Mouse (Mus musculus) kidney, embryonic 15.5 days (tissue): ENCODE measurements around the gene Cd5l. TPM values are rescaled to one million over a fixed set of nuclear protein-coding genes. Genes with fewer than 3 reads are reported as not detected.
"Not testable (repeated sequence)": the region's sequence is repeated elsewhere in the genome, so short reads cannot be mapped to it uniquely, and the experiment has no call there.

ENCODE experiments used
- ATAC-seq: fragments of 200-750 bp; cut with Nextera tagmentation; replicated peaks from 2 replicates; pipeline ENCODE4 v1.8.0; 2017; ENCODE audit warnings: moderate TSS enrichment; ENCODE audit not compliant: low FRiP score
- H3K27ac ChIP-seq: fragments of 300-500 bp; sonication (generic); 2 replicates; pipeline ENCODE4 v1.5.1; 2015; ENCODE audit warnings: mild to moderate bottlenecking, inconsistent platforms
- H3K27me3 ChIP-seq: fragments of 300-500 bp; sonication (generic); 2 replicates; pipeline ENCODE4 v1.6.1; 2015; ENCODE audit warnings: inconsistent platforms
- H3K36me3 ChIP-seq: fragments of 300-500 bp; sonication (generic); 2 replicates; pipeline ENCODE4 v1.6.1; 2015; ENCODE audit warnings: inconsistent platforms
- H3K4me1 ChIP-seq: fragments of 300-500 bp; sonication (generic); 2 replicates; pipeline ENCODE4 v1.6.1; 2015; ENCODE audit warnings: inconsistent platforms
- H3K4me2 ChIP-seq: fragments of 300-500 bp; sonication (generic); 2 replicates; pipeline ENCODE4 v1.6.1; 2015; ENCODE audit warnings: moderate library complexity, mild to moderate bottlenecking, inconsistent platforms
- H3K4me3 ChIP-seq: fragments of 300-500 bp; sonication (generic); replicated peaks from 2 replicates; pipeline ENCODE4 v1.5.1; 2015; ENCODE audit warnings: mild to moderate bottlenecking, inconsistent platforms
- H3K9ac ChIP-seq: fragments of 300-500 bp; sonication (generic); 2 replicates; pipeline ENCODE4 v1.6.1; 2015; ENCODE audit warnings: mild to moderate bottlenecking, inconsistent platforms
- H3K9me3 ChIP-seq: fragments of 300-500 bp; sonication (generic); replicated peaks from 2 replicates; pipeline ENCODE4 v1.6.1; 2016; ENCODE audit warnings: inconsistent platforms
- WGBS: fragments of 180-500 bp; shearing (Covaris S2); methylation state at CpG from one replicate; pipeline ENCODE4 v1.1.7; 2015; ENCODE audit warnings: mixed read lengths; 5-methylcytosine and 5-hydroxymethylcytosine counted together
- polyA plus RNA-seq: library from polyadenylated mRNA; unstranded; fragments of >200 nt; fragmentation: Nextera tagmentation; extraction: Ambion mirVana; gene quantifications from 2 replicates; pipeline ENCODE4 v1.2.1, GENCODE M21; 2015

Cd5l gene
- polyA plus RNA-seq, 1 experiment from 2014 or later, result 0.68 TPM

GRCm38 (mm10) chr3:87377719-87378118 lies 20.0 kb downstream of the Cd5l start:
- H3K4me3 ChIP-seq, result no peak overlapping the region
- WGBS, result 63% methylated on average over 6 of the region's 6 CpGs
- H3K9me3 ChIP-seq, result no peaks in the 10 kb centered on the region
- H3K4me1 ChIP-seq, result 0 out of 2 replicates have a peak, but pooled peaks cover 5% of the 10 kb centered on the region
- H3K4me2 ChIP-seq, result no peak overlapping the region
- no peak overlapping the region for H3K9ac ChIP-seq
- H3K27me3 ChIP-seq, result no peaks in the 10 kb centered on the region
- no peak for ATAC-seq
- no peak overlapping the region for H3K27ac ChIP-seq
- H3K36me3 ChIP-seq, result no peaks in the 10 kb centered on the region

GRCm38 (mm10) chr3:87379641-87380315 lies 22.1 kb downstream of the Cd5l start:
- ATAC-seq, H3K9me3 ChIP-seq, H3K4me1 ChIP-seq, H3K36me3 ChIP-seq, H3K27me3 ChIP-seq, H3K4me3 ChIP-seq, H3K4me2 ChIP-seq, H3K27ac ChIP-seq, H3K9ac ChIP-seq: not testable (repeated sequence)
- 91% methylated on average over 2 of the region's 2 CpGs for WGBS

DNA sequence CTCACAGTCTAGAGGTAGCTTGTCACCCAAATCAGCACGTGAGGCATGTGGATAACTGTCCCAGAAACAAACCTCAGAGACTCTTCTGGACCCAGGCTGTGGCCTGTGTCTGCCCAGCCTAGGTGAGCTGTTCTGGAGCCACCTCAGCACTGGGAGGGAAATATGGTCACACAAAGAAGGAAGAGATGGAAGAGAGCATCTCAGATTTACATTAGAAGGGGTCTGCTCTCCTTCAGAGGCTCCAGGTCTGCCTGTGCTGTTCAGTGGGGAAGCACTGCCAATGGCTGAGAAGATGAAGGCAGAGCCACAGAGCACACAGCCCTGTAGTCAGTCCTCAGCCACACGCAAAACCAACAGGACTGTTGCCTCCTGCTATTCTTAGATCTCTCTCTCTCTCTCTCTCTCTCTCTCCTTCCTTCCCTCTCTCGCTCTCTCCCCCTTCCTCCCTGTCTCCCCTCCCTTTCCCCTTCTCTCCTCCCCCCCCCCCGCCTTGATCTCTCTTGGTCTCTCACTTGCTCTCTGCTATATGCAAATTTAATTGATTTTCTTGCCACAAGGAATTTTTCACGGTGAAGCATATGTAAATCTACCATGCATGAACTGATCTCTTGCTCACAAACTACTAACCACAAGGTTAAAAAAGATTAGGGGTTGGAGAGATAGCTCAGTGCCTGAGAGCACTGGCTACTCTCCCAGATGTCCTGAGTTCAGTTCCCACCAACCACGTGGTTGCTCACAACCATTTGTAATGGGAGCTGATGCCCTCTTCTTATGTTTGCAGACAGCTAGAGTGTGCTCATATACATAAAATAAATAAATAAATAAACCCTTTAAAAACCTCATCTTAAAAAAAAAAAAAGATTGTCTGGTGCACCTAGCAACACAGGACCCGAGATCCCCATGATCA lies 24.4 kb downstream of the Cd5l start:
- Histone ChIP-seq H3K27me3 (no peaks in the 10 kb centered on the region), H3K4me2 (no peak overlapping the region), H3K36me3 (no peaks in the 10 kb centered on the region), H3K4me3 (no peak overlapping the region), H3K9me3 (no peaks in the 10 kb centered on the region), H3K9ac (no peak overlapping the region), H3K4me1 (0 out of 2 replicates have a peak, but pooled peaks cover 5% of the 10 kb centered on the region), H3K27ac (no peak overlapping the region)
- 65% methylated on average over 7 of the region's 7 CpGs for WGBS
- ATAC-seq, result no peak

DNA sequence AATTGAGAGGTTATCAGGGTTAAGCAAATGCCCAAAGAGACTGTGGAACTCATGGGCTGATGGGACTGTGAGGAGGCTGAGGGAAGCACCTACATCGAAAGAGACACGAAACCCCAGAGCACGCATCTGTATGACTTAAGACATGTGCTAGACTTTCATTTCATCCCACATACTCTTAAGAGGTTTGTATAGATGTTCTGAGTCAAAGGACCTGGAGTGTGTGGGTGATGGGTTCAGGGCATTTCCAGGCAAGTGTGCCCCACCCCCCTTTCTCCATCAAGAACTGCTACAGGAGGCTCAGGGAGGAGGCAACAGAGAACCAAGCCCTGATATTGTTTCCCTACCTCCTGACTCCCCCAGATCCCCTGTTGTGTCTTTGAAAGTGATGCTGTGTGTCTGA lies 25.6 kb downstream of the Cd5l start:
- H3K9ac ChIP-seq, result no peak overlapping the region
- no peaks in the 10 kb centered on the region for H3K27me3 ChIP-seq
- H3K27ac ChIP-seq, result no peak overlapping the region
- no peak overlapping the region for H3K4me3 ChIP-seq
- 94% methylated on average over 3 of the region's 3 CpGs for WGBS
- no peaks in the 10 kb centered on the region for H3K4me1 ChIP-seq
- H3K36me3 ChIP-seq, result no peaks in the 10 kb centered on the region
- no peak overlapping the region for H3K4me2 ChIP-seq
- no peak for ATAC-seq
- H3K9me3 ChIP-seq, result no peaks in the 10 kb centered on the region

DNA sequence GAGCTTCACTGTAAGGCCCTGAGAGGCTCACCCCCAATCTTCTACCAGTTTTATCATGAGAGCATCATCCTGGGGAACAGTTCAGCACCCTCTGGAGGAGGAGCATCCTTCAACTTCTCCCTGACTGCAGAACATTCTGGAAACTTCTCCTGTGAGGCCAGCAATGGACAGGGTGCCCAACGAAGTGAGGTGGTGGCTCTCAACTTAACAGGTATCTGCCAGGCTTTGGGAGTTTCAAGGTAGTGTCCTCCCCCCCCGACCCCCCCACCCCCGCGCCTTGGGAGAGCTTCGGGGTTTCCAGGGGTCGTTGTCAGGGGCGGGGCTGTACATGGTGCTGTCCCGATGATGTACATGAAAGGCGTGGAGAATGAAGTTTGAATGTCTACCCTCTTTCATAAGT lies 27.4 kb downstream of the Cd5l start:
- H3K4me3 ChIP-seq, result no peak overlapping the region
- no peak for ATAC-seq
- WGBS, result 87% methylated on average over 9 of the region's 9 CpGs
- H3K9me3 ChIP-seq, result no peaks in the 10 kb centered on the region
- H3K9ac ChIP-seq, result no peak overlapping the region
- no peaks in the 10 kb centered on the region for H3K4me1 ChIP-seq
- H3K4me2 ChIP-seq, result no peak overlapping the region
- no peaks in the 10 kb centered on the region for H3K36me3 ChIP-seq
- H3K27me3 ChIP-seq, result no peaks in the 10 kb centered on the region
- H3K27ac ChIP-seq, result no peak overlapping the region

DNA sequence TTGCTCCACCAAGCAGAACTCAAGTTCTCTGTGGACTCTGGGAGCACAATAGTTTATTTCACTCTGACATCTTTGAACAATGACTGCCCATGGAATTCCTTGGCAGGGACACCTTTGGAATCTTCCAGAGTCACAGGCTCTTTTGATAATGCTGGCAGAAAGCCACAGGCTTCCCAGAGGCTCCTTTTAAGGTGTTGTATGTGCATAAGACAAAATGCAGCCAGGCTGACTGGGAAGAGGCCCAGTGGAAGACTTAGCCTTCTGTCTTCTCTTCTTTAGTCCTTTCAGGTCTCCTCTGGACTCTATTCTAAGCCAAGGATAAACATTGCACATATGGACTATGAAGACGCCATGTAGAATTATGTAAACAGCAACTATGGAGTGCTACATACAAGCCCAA lies 33.3 kb downstream of the Cd5l start:
- H3K4me1 ChIP-seq, result no peaks in the 10 kb centered on the region
- H3K4me3 ChIP-seq, result no peak overlapping the region
- no peak for ATAC-seq
- H3K9me3 ChIP-seq, result no peaks in the 10 kb centered on the region
- no peak overlapping the region for H3K27ac ChIP-seq
- no peak overlapping the region for H3K4me2 ChIP-seq
- H3K27me3 ChIP-seq, result no peaks in the 10 kb centered on the region
- H3K36me3 ChIP-seq, result no peaks in the 10 kb centered on the region
- no peak overlapping the region for H3K9ac ChIP-seq
- WGBS, result 92% methylated on average over 1 of the region's 1 CpGs

DNA sequence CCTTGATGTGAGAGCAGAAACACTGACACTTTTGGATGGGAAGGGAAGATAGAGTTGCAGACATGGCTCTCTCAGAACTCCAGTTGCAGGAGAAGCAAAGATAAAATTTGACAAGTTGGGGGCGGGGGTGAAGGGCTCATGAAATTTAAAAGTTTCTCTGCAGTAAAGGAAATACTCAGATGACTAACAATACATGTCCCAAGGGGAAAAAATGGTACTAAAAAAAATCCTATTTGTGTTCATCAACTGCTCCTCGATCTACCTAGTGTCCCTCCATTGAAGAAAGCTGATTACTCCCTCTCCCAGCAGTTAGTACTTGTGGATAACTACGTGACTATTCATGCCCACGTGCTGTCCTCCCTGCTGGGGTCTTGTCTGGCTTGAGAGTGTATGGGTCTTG lies 41.1 kb downstream of the Cd5l start:
- no peak overlapping the region for H3K9ac ChIP-seq
- H3K4me3 ChIP-seq, result no peak overlapping the region
- H3K9me3 ChIP-seq, result no peaks in the 10 kb centered on the region
- no peak overlapping the region for H3K27ac ChIP-seq
- no peaks in the 10 kb centered on the region for H3K27me3 ChIP-seq
- no peak for ATAC-seq
- H3K4me2 ChIP-seq, result no peak overlapping the region
- H3K36me3 ChIP-seq, result no peaks in the 10 kb centered on the region
- WGBS, result 66% methylated on average over 4 of the region's 4 CpGs
- H3K4me1 ChIP-seq, result no peaks in the 10 kb centered on the region

DNA sequence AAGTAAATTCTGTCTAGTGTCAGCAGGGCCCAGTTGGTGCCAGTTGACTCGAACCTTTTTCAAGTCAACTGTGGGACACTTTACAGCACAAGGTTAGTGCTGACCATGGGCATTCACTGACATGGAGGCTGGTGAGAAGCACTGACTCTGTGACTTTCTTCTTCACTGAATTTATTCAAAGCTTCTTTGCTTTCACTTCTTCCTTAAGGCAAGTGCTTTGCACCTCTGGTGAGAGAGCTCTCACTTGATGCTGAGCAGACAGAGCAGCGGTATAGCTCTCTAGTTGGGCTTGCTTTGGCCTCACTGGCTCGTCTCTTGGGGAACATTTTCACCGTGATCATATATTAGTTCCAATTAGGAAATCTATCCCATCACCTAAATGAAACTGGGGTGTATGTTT lies 42.2 kb downstream of the Cd5l start:
- H3K9ac ChIP-seq, result no peak overlapping the region
- no peak for ATAC-seq
- no peaks in the 10 kb centered on the region for H3K36me3 ChIP-seq
- no peak overlapping the region for H3K4me3 ChIP-seq
- no peaks in the 10 kb centered on the region for H3K27me3 ChIP-seq
- 88% methylated on average over 4 of the region's 4 CpGs for WGBS
- no peak overlapping the region for H3K4me2 ChIP-seq
- no peaks in the 10 kb centered on the region for H3K9me3 ChIP-seq
- H3K4me1 ChIP-seq, result no peaks in the 10 kb centered on the region
- H3K27ac ChIP-seq, result no peak overlapping the region

DNA sequence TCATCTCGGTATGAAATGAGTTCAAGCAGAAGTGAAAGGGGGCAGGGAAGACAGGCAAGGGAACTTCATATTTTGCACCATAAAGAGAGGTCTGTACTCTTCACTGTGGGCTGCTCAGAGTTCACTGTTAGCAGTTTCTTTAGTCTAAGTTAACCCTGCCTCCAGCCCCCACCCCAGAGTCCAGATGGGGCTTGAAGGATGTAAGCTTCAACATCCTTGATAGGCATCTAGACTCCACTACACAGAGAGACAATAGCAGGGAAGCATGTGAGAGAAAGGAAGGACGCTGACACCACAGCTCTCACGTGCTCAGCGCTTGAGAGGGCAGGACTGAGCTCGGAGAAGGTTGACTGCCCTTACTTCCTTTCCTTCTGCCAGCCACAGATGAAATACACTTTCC lies 43.6 kb downstream of the Cd5l start:
- no peak overlapping the region for H3K4me3 ChIP-seq
- H3K4me1 ChIP-seq, result no peaks in the 10 kb centered on the region
- H3K36me3 ChIP-seq, result no peaks in the 10 kb centered on the region
- no peak overlapping the region for H3K4me2 ChIP-seq
- H3K27me3 ChIP-seq, result no peaks in the 10 kb centered on the region
- WGBS, result 46% methylated on average over 5 of the region's 5 CpGs
- ATAC-seq, result peak; percentile 40; the same call in 1 of the 2 replicates
- H3K27ac ChIP-seq, result no peak overlapping the region
- no peaks in the 10 kb centered on the region for H3K9me3 ChIP-seq
- no peak overlapping the region for H3K9ac ChIP-seq

- no peaks in the 10 kb centered on the region for H3K9me3 ChIP-seq
- no peaks in the 10 kb centered on the region for H3K27me3 ChIP-seq
- no peak overlapping the region for H3K4me3 ChIP-seq
- H3K27ac ChIP-seq, result no peak overlapping the region
- H3K4me2 ChIP-seq, result no peak overlapping the region
- H3K9ac ChIP-seq, result no peak overlapping the region
- ATAC-seq, result no peak
- peaks cover 4% of the 10 kb centered on the region; the same call in 1 of the 2 replicates for H3K4me1 ChIP-seq
- no peaks in the 10 kb centered on the region for H3K36me3 ChIP-seq
- 28% methylated on average over 4 of the region's 4 CpGs for WGBS
Observed at GRCm38 (mm10) chr3:87408171-87408570, 50.5 kb downstream of the Cd5l start.

DNA sequence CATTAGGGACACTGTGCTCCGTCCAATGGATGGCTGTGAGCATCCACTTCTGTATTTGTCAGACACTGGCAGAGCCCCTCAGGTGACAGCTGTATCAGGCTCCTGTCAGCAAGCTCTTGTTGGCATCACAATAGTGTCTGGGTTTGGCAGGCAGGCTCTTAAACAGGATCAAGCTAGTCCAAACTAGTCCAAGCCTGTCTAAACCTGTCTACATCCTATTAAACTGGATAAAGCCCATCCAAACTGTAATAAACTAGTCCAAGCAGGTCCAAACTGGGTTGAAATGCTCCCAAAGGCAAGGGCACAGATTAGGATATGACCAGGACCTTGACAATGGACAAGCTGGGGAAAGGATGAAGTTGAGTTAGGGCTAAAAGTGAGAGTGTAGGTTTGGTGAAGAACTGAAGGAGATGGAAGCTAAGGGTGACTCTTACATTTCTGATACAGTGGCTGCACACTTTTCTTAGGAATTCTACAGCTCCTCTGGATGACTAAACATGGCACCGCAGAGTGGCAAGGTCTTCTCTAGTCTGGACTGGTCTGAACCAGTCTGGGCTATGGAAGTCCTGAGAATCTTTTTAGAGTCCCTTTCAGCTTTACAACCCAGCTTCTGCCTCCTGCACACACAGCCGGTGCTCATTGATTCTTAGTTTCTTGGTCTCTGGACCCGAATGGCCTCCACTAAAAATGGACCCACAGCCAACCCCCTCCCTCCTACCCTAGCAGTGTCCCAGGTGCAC lies 51.7 kb downstream of the Cd5l start:
- ATAC-seq, result no peak
- H3K9ac ChIP-seq, result no peak overlapping the region
- WGBS, result 76% methylated on average over 4 of the region's 4 CpGs

DNA sequence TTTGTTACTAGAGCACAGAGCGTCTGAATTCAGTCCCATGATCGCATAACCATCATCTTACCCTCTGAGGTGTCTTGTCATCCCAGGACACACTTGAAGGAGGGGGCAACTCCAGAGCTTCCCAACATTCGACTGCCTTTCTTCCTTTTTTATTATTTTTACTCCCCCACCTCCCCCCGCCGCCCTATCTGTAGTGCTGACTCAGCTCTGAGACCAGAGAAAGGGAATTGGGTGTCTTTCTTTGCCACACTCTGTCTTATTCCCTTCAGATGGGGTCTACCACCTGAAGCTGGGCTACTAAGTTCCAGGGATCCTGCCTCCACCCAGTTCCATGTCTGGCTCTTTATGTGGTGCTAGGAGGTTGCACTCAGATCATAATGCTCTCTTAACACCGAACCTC lies 52.9 kb downstream of the Cd5l start:
- no peak for ATAC-seq
- no peak overlapping the region for H3K4me2 ChIP-seq
- no peak overlapping the region for H3K9ac ChIP-seq
- 73% methylated on average over 6 of the region's 6 CpGs for WGBS
- no peaks in the 10 kb centered on the region for H3K27me3 ChIP-seq
- H3K4me3 ChIP-seq, result no peak overlapping the region
- no peaks in the 10 kb centered on the region for H3K9me3 ChIP-seq
- no peak overlapping the region for H3K27ac ChIP-seq
- no peaks in the 10 kb centered on the region for H3K36me3 ChIP-seq
- peaks cover 4% of the 10 kb centered on the region; the same call in 1 of the 2 replicates for H3K4me1 ChIP-seq

More for the DNA sequence above, 51.7 kb downstream of the Cd5l start:
- Histone ChIP-seq H3K4me1 (peaks cover 4% of the 10 kb centered on the region; the same call in 1 of the 2 replicates), H3K9me3 (no peaks in the 10 kb centered on the region), H3K4me2 (no peak overlapping the region), H3K36me3 (no peaks in the 10 kb centered on the region), H3K4me3 (no peak overlapping the region), H3K27ac (0 out of 2 replicates have a peak overlapping the region, but pooled peaks have one; percentile 11), H3K27me3 (no peaks in the 10 kb centered on the region)
